ENCODE assay signal across 8 mouse cellular contexts in genomic region chr11:98358161-98359083, GRCm38 (mm10). TPM values are rescaled to one million over a fixed set of nuclear protein-coding genes. Genes with fewer than 3 reads are reported as not detected.
DNase-seq lines count a peak whose midpoint lies in the region; ATAC-seq lines count a peak whose summit lies in the region.

TSS of gene Stard3 (plus strand) at chr11:98358368.

- no peaks in the 10 kb centered on the region for H3K9me3 ChIP-seq in hindbrain, embryonic 13.5 days

- H3K36me3 ChIP-seq in hindbrain, embryonic 13.5 days: no peaks in the 10 kb centered on the region
- peaks cover 7% of the 10 kb centered on the region; the same call in 1 of the 2 replicates for H3K36me3 ChIP-seq in macrophage (ENCODE audit: inconsistent target)

- peaks cover 20% of the 10 kb centered on the region for H3K27me3 ChIP-seq in hindbrain, embryonic 13.5 days

- peak within 1 kb of the TSS; percentile 65 for H3K4me3 ChIP-seq in hindbrain, embryonic 13.5 days
- H3K4me3 ChIP-seq in macrophage (ENCODE audit: inconsistent target): peak within 1 kb of the TSS; percentile 89

- peak; percentile 90 for DNase-seq in T-cell, adult 2 months (ENCODE audit: low spot score)
- DNase-seq in cerebellum, postnatal 10 days: peak; percentile 94 to 95
- DNase-seq in frontal cortex, postnatal 10 days (ENCODE audit: low spot score in 2 of 2): peak; percentile 80 to 82
- peak; percentile 75 to 79 for DNase-seq in layer of hippocampus, postnatal 36 days
- peak; percentile 84 for DNase-seq in retina, postnatal 7 days (ENCODE audit: low read depth, low spot score)
- DNase-seq in urinary bladder, adult 18-20 months (ENCODE audit: low spot score in 2 of 2): peak; percentile 76 to 85

- under 1% methylated on average over 60 of the region's 60 CpGs for WGBS in hindbrain, embryonic 13.5 days
- WGBS in macrophage (ENCODE audit: missing documents): 2% methylated on average over 59 of the region's 60 CpGs

- H3K79me2 ChIP-seq in macrophage (ENCODE audit: inconsistent target): peaks cover 51% of the 10 kb centered on the region

- H3K9ac ChIP-seq in hindbrain, embryonic 13.5 days: peak within 1 kb of the TSS; percentile 78

- ATAC-seq in hindbrain, embryonic 13.5 days (ENCODE audit: low FRiP score): peak; percentile 85

- H3K4me1 ChIP-seq in hindbrain, embryonic 13.5 days (replicated peaks): peaks cover 53% of the 10 kb centered on the region

- H3K4me2 ChIP-seq in hindbrain, embryonic 13.5 days: peak within 1 kb of the TSS; percentile 88

- peak within 1 kb of the TSS; percentile 90 for H3K27ac ChIP-seq in hindbrain, embryonic 13.5 days
- H3K27ac ChIP-seq in macrophage: peak within 1 kb of the TSS; percentile 94

RNA-seq across cellular contexts. Expression of gene Stard3, which starts in this region (rescaled TPM):
- polyA plus RNA-seq in hindbrain, embryonic 13.5 days (2015; fragmentation: Nextera tagmentation; extraction: Ambion mirVana): 44.4 and 44.7 TPM in 2 replicates
- 10 to 100 TPM; 31.3 to 34.5 TPM for total RNA-seq in layer of hippocampus, postnatal 36 days (2021)
- total RNA-seq in macrophage (2018; cell fraction: chromatin; rRNA removed): 100 to 1,000 TPM in 23 of 26 experiments, 10 to 100 TPM in 3; 73.9 to 360 (median 196) TPM
- total RNA-seq in macrophage (2018; cell fraction: cytosol; rRNA removed): 100 to 1,000 TPM in 12 of 26 experiments, 10 to 100 TPM in 14; 41.3 to 161 (median 80.8) TPM
- 100 to 1,000 TPM in 21 of 26 experiments, 10 to 100 TPM in 5; 73.3 to 269 (median 171) TPM for total RNA-seq in macrophage (2018; cell fraction: nucleus; rRNA removed)
- 39.6 to 84.6 TPM (median 53.0 TPM) in 3 replicates for polyA plus RNA-seq in macrophage (2018)

Comparison
In these comparisons a context has a peak if more than half of its experiments do, and no peak if none do; other contexts are left out.
1. Peak in every context shown above with its lines: DNase-seq, ATAC-seq, H3K4me3 ChIP-seq and H3K27ac ChIP-seq.